In the genomic region with DNA sequence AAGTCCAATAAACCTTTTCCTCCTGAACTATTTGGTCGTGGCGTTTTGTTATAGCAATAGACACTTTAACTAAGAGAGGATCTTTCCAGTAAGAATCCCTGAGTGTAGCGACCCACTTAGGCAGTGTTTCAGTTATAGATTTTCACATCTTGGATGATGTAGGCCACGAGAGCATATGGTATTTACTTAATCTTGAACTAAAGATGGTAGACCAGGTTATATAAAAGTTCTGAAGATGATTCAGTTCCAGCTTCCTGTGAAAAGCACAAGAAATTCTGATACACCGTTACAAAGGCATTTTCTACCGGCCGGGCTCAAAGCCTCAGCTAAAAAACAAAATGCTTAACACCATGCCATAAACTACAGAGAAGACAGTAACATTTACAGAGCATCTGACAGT, we compare ENCODE assay signal across 17 mouse cellular contexts.
"Had no signal": no experiment of that assay in that cellular context is flagged by ENCODE, and none has a peak within 500 bp of the region (broad histone marks: within the 10 kb centered on the region; RNA-seq: fewer than 3 reads in every experiment).

No protein-coding gene starts in this region.

- DNase-seq: gastrocnemius, postnatal 14 days; gastrocnemius, postnatal 36 days; heart, adult 11 months; heart, adult 2 months; heart, postnatal 14 days; heart, postnatal 36 days; kidney, adult 11 months; kidney, adult 2 months; kidney, adult 9 months; kidney, postnatal 14 days; kidney, postnatal 36 days; layer of hippocampus, adult 9-11 months; layer of hippocampus, postnatal 36 days; left cerebral cortex, postnatal 4 days had no signal

- ATAC-seq: hindbrain, postnatal 0 days; intestine, embryonic 16.5 days; liver, embryonic 12.5 days had no signal
